Mouse (Mus musculus) midbrain, embryonic 11.5 days (tissue): ENCODE measurements at regions not wholly inside any gene's neighbourhood (a gene's known extent, or its start where the extent isn't known, plus 50 kb on each side); places are given as distances from the start of the nearest gene placed in this dataset.

Experiments used
- ATAC-seq: fragments of 200-750 bp; cut with Nextera tagmentation; 2 replicates; pipeline ENCODE4 v1.8.0; 2017; ENCODE audit warnings: moderate TSS enrichment, moderate library complexity; ENCODE audit not compliant: low FRiP score
- DNase-seq: peaks from one replicate; pipeline ENCODE4 v3.0.0; 2015; ENCODE audit warnings: low spot score; ENCODE audit errors: missing footprints
- H3K27ac ChIP-seq: fragments of 300-500 bp; sonication (generic); 2 replicates; pipeline ENCODE4 v1.5.1; 2014; ENCODE audit warnings: low read depth, low read length
- H3K27me3 ChIP-seq: fragments of 300-500 bp; sonication (generic); 2 replicates; pipeline ENCODE4 v1.6.1; 2014; ENCODE audit warnings: mild to moderate bottlenecking, low read length, moderate library complexity, mixed read lengths; ENCODE audit not compliant: control insufficient read depth, insufficient read depth
- H3K36me3 ChIP-seq: fragments of 300-500 bp; sonication (generic); 2 replicates; pipeline ENCODE4 v1.6.1; 2014; ENCODE audit warnings: mild to moderate bottlenecking, low read length, moderate library complexity, mixed read lengths; ENCODE audit not compliant: control insufficient read depth, insufficient read depth
- H3K4me1 ChIP-seq: fragments of 300-500 bp; sonication (generic); 2 replicates; pipeline ENCODE4 v1.6.1; 2014; ENCODE audit warnings: low read length; ENCODE audit not compliant: control insufficient read depth, insufficient read depth
- H3K4me2 ChIP-seq: fragments of 300-500 bp; sonication (generic); 2 replicates; pipeline ENCODE4 v1.6.1; 2014; ENCODE audit warnings: mild to moderate bottlenecking, moderate library complexity
- H3K4me3 ChIP-seq: fragments of 300-500 bp; sonication (generic); 2 replicates; pipeline ENCODE4 v1.5.1; 2014; ENCODE audit warnings: low read depth, low read length
- H3K9ac ChIP-seq: fragments of 300-500 bp; sonication (generic); 2 replicates; pipeline ENCODE4 v1.6.1; 2014; ENCODE audit warnings: low read length
- H3K9me3 ChIP-seq: fragments of 300-500 bp; sonication (generic); 2 replicates; pipeline ENCODE4 v1.6.1; 2016; ENCODE audit warnings: low read length; ENCODE audit not compliant: control insufficient read depth
- WGBS: fragments of 180-500 bp; shearing (Covaris S2); extraction: QIAGEN DNeasy Blood & Tissue Kit; methylation state at CpG from one replicate; pipeline ENCODE4 v1.1.7; 2014; 5-methylcytosine and 5-hydroxymethylcytosine counted together

DNA sequence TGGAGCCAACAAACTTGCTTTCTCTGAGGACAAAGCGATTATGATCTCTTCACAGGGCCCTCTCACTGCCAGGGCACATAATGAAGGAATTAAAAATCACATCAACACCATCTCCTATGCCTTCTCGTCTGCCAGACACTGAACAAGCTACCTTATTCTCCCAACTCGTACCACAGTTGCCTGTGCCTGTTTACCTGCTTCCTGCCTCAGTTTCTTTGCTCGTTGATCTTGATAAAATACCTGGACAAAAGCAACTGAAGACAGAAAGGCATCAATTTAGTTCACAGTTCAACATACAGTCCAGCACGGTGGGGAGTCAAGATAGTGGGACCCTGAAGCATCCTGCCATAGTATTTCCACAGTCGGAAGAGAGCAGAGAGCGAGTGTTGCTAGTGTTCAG is 185.1 kb upstream of the Trib2 start:
- 87% methylated on average over 7 of the region's 7 CpGs for WGBS

DNA sequence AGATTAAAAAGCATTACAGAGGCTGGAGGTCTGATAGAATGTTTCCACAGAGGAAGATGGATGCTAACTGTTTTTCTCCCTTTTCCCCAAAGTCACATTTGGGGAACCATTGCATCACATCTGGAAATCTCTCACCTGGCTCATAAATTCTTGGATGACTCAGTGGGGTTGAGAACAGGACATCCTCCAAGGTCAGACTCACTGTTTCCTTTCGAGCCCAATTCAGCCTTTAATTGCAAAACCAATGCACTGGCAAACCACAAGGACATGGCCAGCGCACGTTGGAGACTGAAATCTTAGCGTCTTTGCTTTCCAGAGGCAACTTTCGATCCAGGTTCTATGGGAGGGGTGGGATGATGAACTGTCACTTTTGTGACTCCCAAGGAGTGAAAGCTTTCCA is 184.5 kb upstream of the Trib2 start:
- no peaks in the 10 kb centered on the region for H3K9me3 ChIP-seq
- H3K27me3 ChIP-seq, result no peaks in the 10 kb centered on the region
- ATAC-seq (no peak), DNase-seq (peak; percentile 45)
- no peak overlapping the region for H3K9ac ChIP-seq
- no peak overlapping the region for H3K27ac ChIP-seq
- H3K4me1 ChIP-seq, result no peaks in the 10 kb centered on the region
- WGBS, result 88% methylated on average over 5 of the region's 5 CpGs
- H3K36me3 ChIP-seq, result no peaks in the 10 kb centered on the region
- no peak overlapping the region for H3K4me2 ChIP-seq
- H3K4me3 ChIP-seq, result no peak overlapping the region

More for the DNA sequence above, 185.1 kb upstream of the Trib2 start:
- Histone ChIP-seq H3K9me3 (no peaks in the 10 kb centered on the region), H3K27me3 (no peaks in the 10 kb centered on the region), H3K27ac (no peak overlapping the region), H3K4me2 (no peak overlapping the region), H3K36me3 (no peaks in the 10 kb centered on the region), H3K9ac (no peak overlapping the region), H3K4me3 (no peak overlapping the region), H3K4me1 (no peaks in the 10 kb centered on the region)
- ATAC-seq, result no peak
- DNase-seq, result peak; percentile 68

DNA sequence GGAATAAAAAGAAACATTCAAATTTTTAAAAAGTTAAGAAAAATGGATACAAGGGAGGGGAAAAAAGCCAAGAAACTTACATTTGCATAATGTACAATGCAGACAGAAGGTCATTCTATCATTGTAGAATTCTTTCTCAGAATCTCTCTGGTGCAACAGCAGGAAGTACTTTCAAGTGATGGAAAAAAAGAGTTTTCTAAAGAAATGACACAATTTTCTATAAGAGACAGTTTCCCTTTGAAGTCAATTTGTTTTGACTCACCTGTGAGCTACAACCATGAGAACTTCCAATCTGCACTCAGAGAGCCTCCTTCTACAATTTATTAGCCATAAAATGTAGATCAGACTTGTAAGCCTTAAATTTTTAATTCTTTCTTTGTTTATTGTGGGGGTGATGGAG is 181.6 kb upstream of the Trib2 start:
- no peak overlapping the region for H3K4me3 ChIP-seq
- no peaks in the 10 kb centered on the region for H3K4me1 ChIP-seq
- ATAC-seq, result no peak
- H3K9me3 ChIP-seq, result no peaks in the 10 kb centered on the region
- H3K27me3 ChIP-seq, result no peaks in the 10 kb centered on the region
- no peak overlapping the region for H3K4me2 ChIP-seq
- no peak overlapping the region for H3K27ac ChIP-seq
- no peaks in the 10 kb centered on the region for H3K36me3 ChIP-seq
- peak; percentile 54 for DNase-seq
- H3K9ac ChIP-seq, result no peak overlapping the region

DNA sequence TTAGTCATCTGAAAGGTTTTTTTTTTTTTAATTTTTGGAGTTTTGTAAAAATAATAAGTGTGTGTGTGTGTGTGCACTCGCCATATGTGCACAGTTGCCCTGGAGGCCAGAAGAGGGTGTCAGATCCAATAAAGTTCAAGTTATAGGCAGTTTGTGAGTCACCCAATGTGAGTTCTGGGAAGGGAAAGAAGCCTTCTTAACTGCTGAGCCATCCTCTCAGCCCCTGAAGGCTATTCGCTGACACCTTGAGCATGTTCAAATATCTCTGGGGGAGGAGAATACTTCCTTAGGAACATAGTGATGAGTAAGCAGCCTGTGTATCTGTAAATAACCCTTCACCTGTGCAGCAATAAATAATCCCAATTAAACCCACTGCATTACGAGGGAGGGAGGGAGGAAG is 177.1 kb upstream of the Trib2 start:
- no peaks in the 10 kb centered on the region for H3K9me3 ChIP-seq
- no peak overlapping the region for H3K27ac ChIP-seq
- H3K9ac ChIP-seq, result no peak overlapping the region
- H3K4me2 ChIP-seq, result no peak overlapping the region
- no peak overlapping the region for H3K4me3 ChIP-seq
- no peaks in the 10 kb centered on the region for H3K27me3 ChIP-seq
- H3K4me1 ChIP-seq, result no peaks in the 10 kb centered on the region
- no peaks in the 10 kb centered on the region for H3K36me3 ChIP-seq
- DNase-seq, result no peak
- no peak for ATAC-seq
- WGBS, result 91% methylated on average over 3 of the region's 3 CpGs

DNA sequence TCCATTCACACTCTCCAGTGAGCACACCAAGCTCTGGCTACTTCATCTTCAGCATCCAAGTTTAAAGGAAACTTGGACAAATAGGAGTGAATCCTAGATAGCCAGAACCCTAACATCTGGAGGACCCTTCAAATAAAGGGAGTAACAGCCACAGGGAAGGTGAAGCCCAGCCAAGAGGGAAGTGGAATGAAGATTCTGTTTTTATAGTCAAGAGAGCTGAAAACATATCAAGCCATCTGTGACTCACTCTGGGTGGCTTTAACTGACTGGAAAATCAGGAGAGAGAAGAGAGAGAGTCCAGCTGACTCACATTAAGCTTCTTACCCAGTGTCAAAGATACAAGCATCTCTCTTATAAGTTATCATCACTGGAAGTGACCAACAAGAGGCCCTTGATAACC is 169.6 kb upstream of the Trib2 start:
- Histone ChIP-seq H3K4me2 (no peak overlapping the region), H3K36me3 (no peaks in the 10 kb centered on the region), H3K4me1 (no peaks in the 10 kb centered on the region), H3K27me3 (no peaks in the 10 kb centered on the region), H3K9me3 (no peaks in the 10 kb centered on the region), H3K27ac (no peak overlapping the region), H3K9ac (no peak overlapping the region), H3K4me3 (no peak overlapping the region)
- ATAC-seq, result no peak
- DNase-seq, result peak; percentile 35

DNA sequence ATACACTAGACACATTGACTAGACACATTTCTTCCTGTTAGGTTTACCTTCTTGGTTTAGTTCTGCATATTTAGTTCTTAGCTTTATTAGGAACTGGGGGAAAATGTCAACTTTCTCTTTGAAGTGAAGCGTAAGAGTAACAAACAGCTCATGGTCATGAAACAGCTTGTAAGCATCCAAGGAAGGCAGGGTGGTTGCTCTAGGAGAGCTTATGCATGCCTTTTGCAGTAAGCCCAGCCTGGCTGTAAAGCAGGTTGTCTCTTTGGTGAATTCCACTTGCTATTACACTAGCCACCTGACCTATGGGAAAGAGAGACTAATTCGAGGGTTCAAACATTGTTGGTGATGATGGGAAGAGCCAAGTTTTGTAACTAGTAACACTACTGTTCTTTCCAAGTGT is 168.9 kb upstream of the Trib2 start:
- DNase-seq, result peak; percentile 39
- no peak for ATAC-seq
- Histone ChIP-seq H3K9me3 (no peaks in the 10 kb centered on the region), H3K27ac (no peak overlapping the region), H3K36me3 (no peaks in the 10 kb centered on the region), H3K4me1 (no peaks in the 10 kb centered on the region), H3K27me3 (no peaks in the 10 kb centered on the region), H3K4me2 (no peak overlapping the region), H3K9ac (no peak overlapping the region), H3K4me3 (no peak overlapping the region)
- 92% methylated on average over 2 of the region's 2 CpGs for WGBS

DNA sequence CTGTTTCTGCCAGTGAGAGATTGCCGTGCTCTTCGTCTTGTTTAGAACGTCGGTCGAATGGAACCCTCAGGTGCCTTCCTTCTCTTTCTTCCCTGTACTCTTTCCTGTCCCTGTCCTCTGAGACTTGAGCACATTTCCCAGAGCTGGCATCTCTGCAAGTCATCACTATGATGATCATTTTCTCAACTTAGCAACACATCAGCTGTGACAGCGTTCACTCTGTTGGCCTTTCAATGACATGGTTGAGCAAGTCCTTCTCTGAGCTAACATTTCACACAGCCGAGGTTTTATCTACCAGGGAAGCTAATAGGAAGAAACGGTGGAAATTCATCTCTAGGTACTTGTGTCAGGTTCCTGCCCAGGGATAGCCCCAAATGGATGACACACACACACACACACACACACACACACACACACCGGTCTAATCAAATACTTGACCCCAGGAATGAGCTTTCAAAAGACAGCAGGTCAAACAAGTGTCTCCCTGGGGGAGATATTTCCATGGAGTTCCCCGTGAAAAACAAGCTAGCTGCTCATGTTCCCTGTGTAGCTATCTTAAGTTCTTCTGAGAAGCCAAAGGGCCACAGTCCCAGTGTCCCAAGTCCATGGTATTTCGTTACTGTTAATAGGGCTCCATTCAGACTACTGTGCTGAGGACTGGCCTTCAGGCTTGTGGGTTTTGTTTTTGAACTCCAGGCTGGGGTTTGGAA is 167.0 kb upstream of the Trib2 start:
- 84% methylated on average over 11 of the region's 11 CpGs for WGBS
- no peak overlapping the region for H3K27ac ChIP-seq
- no peak overlapping the region for H3K4me2 ChIP-seq
- no peaks in the 10 kb centered on the region for H3K4me1 ChIP-seq
- H3K9me3 ChIP-seq, result no peaks in the 10 kb centered on the region
- H3K27me3 ChIP-seq, result no peaks in the 10 kb centered on the region
- ATAC-seq (no peak), DNase-seq (no peak)
- H3K9ac ChIP-seq, result no peak overlapping the region
- no peak overlapping the region for H3K4me3 ChIP-seq
- no peaks in the 10 kb centered on the region for H3K36me3 ChIP-seq

DNA sequence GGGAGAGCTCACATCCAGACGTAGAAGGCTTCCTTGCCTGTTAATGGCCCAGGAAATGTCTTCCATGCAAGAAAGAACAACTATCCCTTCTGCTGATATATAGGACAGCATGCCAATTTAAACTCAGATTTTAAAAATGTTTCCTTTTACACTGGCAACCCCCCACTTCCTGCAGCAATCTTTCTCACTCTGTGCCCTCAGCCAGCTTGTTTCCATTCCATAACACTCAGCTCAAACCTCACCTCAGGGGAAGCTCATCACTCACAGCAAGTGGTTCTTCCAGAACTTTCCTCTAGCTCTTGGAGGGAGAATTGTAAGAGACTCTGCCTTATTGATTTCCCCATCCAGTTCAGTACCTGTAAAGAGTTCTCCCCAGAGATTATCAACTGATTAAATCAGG is 165.0 kb upstream of the Trib2 start:
- DNase-seq (no peak), ATAC-seq (no peak)
- H3K9me3 ChIP-seq, result no peaks in the 10 kb centered on the region
- no peaks in the 10 kb centered on the region for H3K27me3 ChIP-seq
- H3K4me3 ChIP-seq, result no peak overlapping the region
- H3K27ac ChIP-seq, result no peak overlapping the region
- H3K9ac ChIP-seq, result no peak overlapping the region
- H3K4me1 ChIP-seq, result no peaks in the 10 kb centered on the region
- no peaks in the 10 kb centered on the region for H3K36me3 ChIP-seq
- H3K4me2 ChIP-seq, result no peak overlapping the region
- WGBS, result 63% methylated on average over 1 of the region's 1 CpGs

DNA sequence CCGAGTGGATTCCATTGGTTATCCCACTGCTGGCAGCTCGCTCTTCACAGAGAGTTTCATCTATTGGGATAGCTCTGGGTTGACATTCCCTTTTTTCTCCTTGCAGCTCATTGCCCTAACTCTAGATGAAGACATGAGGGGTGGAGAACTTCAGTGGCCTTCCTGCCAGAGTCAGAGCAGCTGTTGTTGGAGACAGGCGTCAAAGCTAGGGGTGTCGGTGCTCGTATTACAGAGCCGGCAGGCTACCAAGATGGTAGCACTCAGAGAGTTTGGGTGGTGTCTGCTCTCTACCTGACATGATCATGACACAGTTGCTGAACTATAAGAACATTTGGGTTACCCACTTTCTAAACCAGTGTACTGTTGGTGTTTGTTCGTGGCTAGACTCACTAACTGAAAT is 162.5 kb upstream of the Trib2 start:
- Histone ChIP-seq H3K9me3 (no peaks in the 10 kb centered on the region), H3K4me3 (no peak overlapping the region), H3K4me1 (no peaks in the 10 kb centered on the region), H3K4me2 (no peak overlapping the region), H3K9ac (no peak overlapping the region), H3K36me3 (no peaks in the 10 kb centered on the region), H3K27ac (no peak overlapping the region), H3K27me3 (no peaks in the 10 kb centered on the region)
- 93% methylated on average over 7 of the region's 7 CpGs for WGBS
- ATAC-seq (no peak), DNase-seq (no peak)

DNA sequence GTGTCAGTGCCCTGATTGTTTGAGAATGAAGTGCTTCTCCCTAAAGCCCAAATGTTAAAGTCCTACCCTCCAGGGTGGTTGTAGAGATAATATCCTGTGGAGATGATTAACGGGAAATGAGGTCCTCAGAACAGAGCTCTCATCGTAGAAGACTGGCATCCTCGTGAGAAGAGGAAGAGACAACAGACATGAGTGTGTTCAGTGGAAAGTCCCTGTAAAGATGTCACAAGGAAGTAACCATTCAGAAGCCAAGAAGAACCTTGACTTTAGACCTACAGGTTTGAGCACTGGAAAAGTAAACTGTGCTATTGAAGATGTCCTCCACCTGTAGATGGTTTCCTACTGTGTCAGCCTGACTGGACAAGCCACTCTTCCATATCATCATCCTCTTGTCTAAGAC is 155.1 kb upstream of the Trib2 start:
- Histone ChIP-seq H3K4me1 (no peaks in the 10 kb centered on the region), H3K4me3 (no peak overlapping the region), H3K36me3 (no peaks in the 10 kb centered on the region), H3K9me3 (no peaks in the 10 kb centered on the region), H3K27ac (no peak overlapping the region), H3K9ac (no peak overlapping the region), H3K4me2 (no peak overlapping the region), H3K27me3 (no peaks in the 10 kb centered on the region)
- WGBS, result 87% methylated on average over 3 of the region's 3 CpGs
- no peak for DNase-seq
- ATAC-seq, result no peak
